Mouse (Mus musculus) E14TG2a.4 (cell line): ENCODE results near the gene Nlrc5.

ENCODE experiments used
- H3K27me3 ChIP-seq: 2 replicates; pipeline ENCODE4 v1.6.1; 2014; ENCODE audit warnings: low read length, control low read depth; ENCODE audit not compliant: insufficient read depth
- H3K36me3 ChIP-seq: 2 replicates; pipeline ENCODE4 v1.6.1; 2014; ENCODE audit warnings: low read length, control low read depth; ENCODE audit not compliant: insufficient read depth
- H3K4me1 ChIP-seq: replicated peaks from 2 replicates; pipeline ENCODE4 v1.6.1; 2014; ENCODE audit warnings: low read depth, low read length, control low read depth
- H3K4me3 ChIP-seq: replicated peaks from 2 replicates; pipeline ENCODE4 v1.5.1; 2014; ENCODE audit warnings: mild to moderate bottlenecking, low read length
- H3K9me3 ChIP-seq: 2 replicates; pipeline ENCODE4 v1.6.1; 2014; ENCODE audit warnings: low read length, control low read depth
- CTCF ChIP-seq: conservative IDR thresholded peaks from 2 replicates; pipeline ENCODE4 v1.5.1; 2014; ENCODE audit warnings: low read length
- NANOG ChIP-seq: IDR thresholded peaks from 2 replicates; pipeline ENCODE4 v1.6.1; 2014; ENCODE audit warnings: borderline replicate concordance, low read length, mixed read lengths
- POU5F1 ChIP-seq: IDR thresholded peaks from 2 replicates; pipeline ENCODE4 v1.6.1; 2014; ENCODE audit warnings: low read length, borderline replicate concordance

The Nlrc5 gene

DNA sequence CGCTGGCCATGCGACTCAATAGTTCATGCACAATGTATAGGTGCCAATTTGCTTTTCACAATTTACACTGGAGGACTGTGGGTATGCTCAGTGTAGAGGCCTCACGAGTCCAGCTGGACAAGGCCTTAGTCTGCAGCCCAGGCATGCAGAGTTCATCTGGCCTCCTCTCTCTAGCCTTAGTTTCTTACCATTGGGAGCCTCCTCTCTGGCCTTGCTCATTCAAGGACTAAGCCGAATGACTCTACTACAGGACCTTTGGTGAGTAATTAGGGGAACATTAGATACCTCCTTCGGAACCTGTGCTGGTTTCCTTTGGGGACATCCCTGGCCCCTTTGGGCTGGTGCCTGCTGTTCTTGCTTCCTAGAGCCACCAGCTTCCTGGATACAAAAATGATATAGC is 84.9 kb downstream of the Nlrc5 start:
- H3K36me3 ChIP-seq, result no peaks in the 10 kb centered on the region
- H3K4me1 ChIP-seq, result peaks cover 11% of the 10 kb centered on the region; the same call in 1 of the 2 replicates
- TF ChIP-seq NANOG, result no peak
- no peak for TF ChIP-seq CTCF
- TF ChIP-seq POU5F1, result no peak
- no peaks in the 10 kb centered on the region for H3K9me3 ChIP-seq
- H3K4me3 ChIP-seq, result no peak overlapping the region
- peaks cover 38% of the 10 kb centered on the region for H3K27me3 ChIP-seq

DNA sequence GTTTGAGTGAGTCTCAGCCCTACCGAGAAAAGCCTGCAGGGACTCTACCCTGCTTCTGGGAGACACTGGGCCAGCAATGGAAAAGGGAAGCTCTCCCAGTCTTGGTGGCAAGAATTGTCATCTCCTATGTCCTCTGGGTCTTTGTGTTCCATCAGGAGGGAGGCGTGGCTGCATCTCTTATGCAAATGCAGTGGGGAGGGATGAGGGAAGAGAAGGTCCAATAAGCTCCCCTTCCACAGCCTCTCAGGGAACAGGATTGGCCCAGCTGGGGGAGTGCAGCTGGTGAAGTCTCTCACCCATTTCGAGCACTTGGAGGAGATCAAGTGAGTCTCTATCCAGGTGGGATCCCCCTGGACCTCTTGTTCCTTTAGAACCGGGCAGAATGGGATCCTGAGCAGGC is 87.3 kb downstream of the Nlrc5 start:
- Histone ChIP-seq H3K4me1 (peaks cover 11% of the 10 kb centered on the region; the same call in 1 of the 2 replicates), H3K36me3 (no peaks in the 10 kb centered on the region), H3K27me3 (peaks cover 37% of the 10 kb centered on the region), H3K4me3 (no peak overlapping the region), H3K9me3 (no peaks in the 10 kb centered on the region)
- TF ChIP-seq CTCF, result no peak
- no peak for TF ChIP-seq POU5F1
- TF ChIP-seq NANOG, result no peak

DNA sequence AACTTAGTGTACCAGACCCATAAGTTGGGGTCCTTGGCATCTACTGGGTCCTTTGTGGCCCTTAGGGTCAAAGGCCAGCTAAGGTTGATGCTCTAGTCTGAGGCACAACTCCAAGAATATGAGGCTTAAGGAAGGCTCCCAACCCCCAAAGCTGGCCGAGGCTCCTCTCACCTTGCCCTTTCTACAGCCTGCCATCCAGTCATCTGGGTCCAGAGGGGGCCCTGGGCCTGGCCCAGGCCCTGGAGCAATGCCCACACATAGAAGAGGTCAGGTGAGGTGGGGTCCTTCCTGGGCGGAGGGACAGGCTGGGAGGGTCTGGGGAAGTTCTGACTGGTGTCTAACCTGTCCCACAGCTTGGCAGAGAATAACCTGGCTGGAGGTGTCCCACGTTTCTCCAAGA is 88.3 kb downstream of the Nlrc5 start:
- no peak for TF ChIP-seq CTCF
- TF ChIP-seq POU5F1, result no peak
- no peak for TF ChIP-seq NANOG
- H3K4me1 ChIP-seq, result peaks cover 11% of the 10 kb centered on the region; the same call in 1 of the 2 replicates
- H3K36me3 ChIP-seq, result no peaks in the 10 kb centered on the region
- H3K4me3 ChIP-seq, result no peak overlapping the region
- H3K27me3 ChIP-seq, result peaks cover 37% of the 10 kb centered on the region
- H3K9me3 ChIP-seq, result no peaks in the 10 kb centered on the region

DNA sequence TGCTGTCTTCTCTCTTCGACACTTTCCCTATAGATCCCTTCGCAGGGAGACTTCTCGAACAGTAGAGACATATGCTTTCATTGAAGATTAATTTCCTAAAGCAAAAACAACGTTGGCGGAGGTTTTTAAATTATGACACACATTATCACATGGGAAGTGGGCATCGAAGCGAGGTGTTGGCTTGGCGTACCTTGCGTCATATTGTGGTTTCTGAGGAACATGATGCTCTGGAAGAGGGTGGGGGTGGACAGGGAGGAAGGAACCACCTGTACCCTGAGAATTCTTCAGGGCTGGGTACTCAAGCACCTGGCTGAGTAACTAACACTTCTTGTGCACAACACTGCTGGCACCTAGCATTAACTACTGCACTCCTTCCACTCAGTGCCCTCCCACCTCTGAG is 90.4 kb downstream of the Nlrc5 start:
- no peaks in the 10 kb centered on the region for H3K9me3 ChIP-seq
- TF ChIP-seq POU5F1 (no peak), NANOG (no peak), CTCF (no peak)
- H3K27me3 ChIP-seq, result peaks cover 38% of the 10 kb centered on the region
- H3K4me1 ChIP-seq, result 0 out of 2 replicates have a peak, but pooled peaks cover 2% of the 10 kb centered on the region
- no peaks in the 10 kb centered on the region for H3K36me3 ChIP-seq
- no peak overlapping the region for H3K4me3 ChIP-seq

DNA sequence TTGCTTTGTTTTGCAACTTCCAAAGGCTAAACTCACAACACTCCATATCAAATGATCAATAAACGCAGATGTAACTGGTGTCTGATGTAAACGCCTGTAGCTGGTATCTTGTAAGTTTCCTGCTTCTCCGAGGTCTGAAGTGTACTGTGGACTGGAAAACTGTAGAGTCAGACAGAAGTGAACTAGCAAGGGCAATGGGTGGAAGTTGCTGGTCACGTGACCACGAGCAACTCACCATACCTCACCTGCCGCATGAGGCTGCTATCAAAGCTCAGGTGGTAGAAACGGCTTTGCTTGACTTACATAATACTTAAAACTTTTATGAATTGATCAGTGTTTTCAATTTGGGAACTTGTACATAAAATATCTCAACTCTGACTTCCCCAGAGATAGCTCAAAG is 93.0 kb downstream of the Nlrc5 start:
- TF ChIP-seq NANOG (no peak), CTCF (no peak), POU5F1 (no peak)
- Histone ChIP-seq H3K27me3 (peaks cover 51% of the 10 kb centered on the region), H3K36me3 (no peaks in the 10 kb centered on the region), H3K4me1 (peaks cover 6% of the 10 kb centered on the region), H3K4me3 (no peak overlapping the region), H3K9me3 (no peaks in the 10 kb centered on the region)

DNA sequence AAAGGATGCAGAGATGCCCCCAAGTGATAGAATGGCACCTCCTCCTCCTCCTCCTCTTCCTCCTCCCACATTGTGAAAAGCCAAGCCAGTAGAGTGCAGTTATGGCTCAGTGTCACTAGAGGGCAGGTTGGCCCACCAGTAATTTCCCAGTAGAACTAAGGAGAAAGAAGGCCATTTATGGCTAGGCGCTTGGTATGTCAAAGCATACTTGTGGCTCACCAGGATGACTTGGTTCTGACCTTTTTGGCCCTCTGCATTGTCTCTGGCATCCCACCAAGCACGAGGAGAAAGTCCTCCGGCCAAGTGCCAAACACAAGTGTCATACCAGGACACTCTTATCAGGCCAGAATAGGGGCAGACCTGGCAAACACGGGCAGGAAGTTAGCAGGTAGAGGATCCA is 94.1 kb downstream of the Nlrc5 start:
- Histone ChIP-seq H3K36me3 (no peaks in the 10 kb centered on the region), H3K27me3 (peaks cover 52% of the 10 kb centered on the region)

DNA sequence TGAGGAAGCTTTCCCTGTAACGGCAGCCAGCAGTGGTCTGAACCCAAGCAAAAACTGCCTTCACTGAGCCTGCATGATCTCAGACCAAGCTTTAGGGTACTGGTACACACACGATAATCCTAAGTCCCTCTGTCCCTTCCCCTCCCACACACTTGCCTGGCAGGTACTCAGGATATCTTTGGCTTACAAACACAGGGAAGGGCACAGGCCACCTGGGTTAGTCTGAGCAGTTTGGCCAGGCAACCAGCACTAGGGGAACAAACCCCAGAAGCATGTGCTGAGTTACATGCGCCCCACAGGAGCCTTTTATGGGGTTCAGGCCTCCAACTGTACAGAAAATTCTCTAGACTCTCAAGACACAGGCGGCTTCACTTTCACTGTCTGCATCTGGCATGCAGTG is 95.7 kb downstream of the Nlrc5 start:
- Histone ChIP-seq H3K36me3 (no peaks in the 10 kb centered on the region), H3K4me1 (peaks cover 23% of the 10 kb centered on the region), H3K4me3 (no peak overlapping the region), H3K27me3 (peaks cover 65% of the 10 kb centered on the region), H3K9me3 (no peaks in the 10 kb centered on the region)
- TF ChIP-seq POU5F1, result no peak
- no peak for TF ChIP-seq CTCF
- no peak for TF ChIP-seq NANOG

More for the DNA sequence above, 94.1 kb downstream of the Nlrc5 start:
- Histone ChIP-seq H3K9me3 (no peaks in the 10 kb centered on the region), H3K4me3 (no peak overlapping the region), H3K4me1 (peaks cover 9% of the 10 kb centered on the region)
- TF ChIP-seq NANOG (no peak), CTCF (peak; percentile 86), POU5F1 (no peak)

DNA sequence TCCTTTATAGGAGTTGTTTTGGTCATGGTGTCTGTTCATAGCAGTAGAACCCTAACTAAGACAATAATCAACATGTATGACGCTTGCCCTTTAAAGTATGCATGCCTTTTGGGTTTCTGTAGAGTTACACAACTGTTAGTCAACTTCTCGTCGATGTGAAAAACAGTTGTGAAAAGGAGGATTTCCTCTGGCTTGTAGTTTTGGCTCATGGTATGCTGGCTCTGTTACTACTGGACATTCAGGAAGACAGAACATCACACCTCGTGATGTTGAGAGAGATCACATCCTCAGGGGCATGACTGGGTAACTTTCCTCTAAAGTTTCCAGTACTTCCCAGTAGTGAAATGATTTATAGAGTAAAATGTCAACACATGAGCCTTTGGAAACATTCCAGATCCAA is 96.5 kb downstream of the Nlrc5 start:
- Histone ChIP-seq H3K9me3 (no peaks in the 10 kb centered on the region), H3K36me3 (no peaks in the 10 kb centered on the region), H3K4me1 (peaks cover 23% of the 10 kb centered on the region), H3K27me3 (peaks cover 68% of the 10 kb centered on the region), H3K4me3 (no peak overlapping the region)
- no peak for TF ChIP-seq POU5F1
- no peak for TF ChIP-seq CTCF
- no peak for TF ChIP-seq NANOG

DNA sequence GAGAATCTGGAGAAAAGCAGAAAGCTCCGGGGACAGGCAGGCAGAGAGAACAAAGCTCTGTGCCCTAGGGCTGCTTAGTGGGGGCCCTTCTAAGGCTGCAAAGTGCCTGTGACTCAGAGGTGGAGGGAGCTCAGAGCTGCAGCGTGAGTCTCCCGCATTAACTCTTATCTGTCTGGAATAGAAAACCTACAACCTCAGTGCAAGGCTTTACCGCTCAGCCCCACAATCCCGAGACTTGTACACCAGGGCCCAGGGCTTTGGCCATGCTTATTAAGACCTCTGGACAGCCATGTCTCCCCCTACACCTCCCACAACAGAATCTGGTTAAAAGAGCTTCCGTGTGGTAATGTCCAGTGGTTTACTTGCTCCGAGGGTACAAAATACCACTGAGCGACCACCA is 97.8 kb downstream of the Nlrc5 start:
- H3K36me3 ChIP-seq, result no peaks in the 10 kb centered on the region
- no peak for TF ChIP-seq NANOG
- TF ChIP-seq POU5F1, result no peak
- TF ChIP-seq CTCF, result no peak
- no peaks in the 10 kb centered on the region for H3K9me3 ChIP-seq
- H3K4me1 ChIP-seq, result peaks cover 23% of the 10 kb centered on the region
- peaks cover 79% of the 10 kb centered on the region for H3K27me3 ChIP-seq
- peak overlapping the region; percentile 81; the same call in 1 of the 2 replicates for H3K4me3 ChIP-seq
